Mouse (Mus musculus) olfactory bulb, adult 2 months (tissue): ENCODE measurements around the gene Iqub. TPM values are rescaled to one million over a fixed set of nuclear protein-coding genes. Genes with fewer than 3 reads are reported as not detected.

Source experiments
- H3K27ac ChIP-seq: fragments of 200-500 bp; 2 replicates; pipeline ENCODE4 v1.5.1; 2012; ENCODE audit warnings: low read depth, low read length; ENCODE audit not compliant: insufficient read depth
- H3K4me1 ChIP-seq: fragments of 200-500 bp; 2 replicates; pipeline ENCODE4 v1.6.1; 2012; ENCODE audit warnings: low read length; ENCODE audit not compliant: control insufficient read depth, insufficient read depth
- H3K4me3 ChIP-seq: fragments of 200-500 bp; 2 replicates; pipeline ENCODE4 v1.5.1; 2012; ENCODE audit warnings: mild to moderate bottlenecking, low read depth, low read length, moderate library complexity; ENCODE audit not compliant: insufficient read depth
- CTCF ChIP-seq: fragments of 200-500 bp; IDR thresholded peaks from 2 replicates; pipeline ENCODE4 v1.5.1; 2012; ENCODE audit warnings: low read depth, mild to moderate bottlenecking, low read length, moderate library complexity; ENCODE audit not compliant: insufficient read depth
- POLR2A ChIP-seq: fragments of 200-500 bp; IDR thresholded peaks from 2 replicates; pipeline ENCODE4 v1.6.1; 2012; ENCODE audit warnings: mild to moderate bottlenecking, low read depth, low read length, moderate library complexity; ENCODE audit not compliant: insufficient read depth
- WGBS: fragments of 180-500 bp; shearing (Covaris S2); methylation state at CpG from one replicate; pipeline ENCODE4 v1.1.7; 2018; 5-methylcytosine and 5-hydroxymethylcytosine counted together
- polyA plus RNA-seq: library from polyadenylated mRNA; stranded (reverse); fragments of >200 nt; gene quantifications from 2 replicates; pipeline ENCODE4 v1.2.4, GENCODE M21; 2012; ENCODE audit warnings: low replicate concordance; ENCODE audit not compliant: missing spikeins, insufficient read depth, insufficient read length

The Iqub gene
- polyA plus RNA-seq, 1 experiment: not detected

DNA sequence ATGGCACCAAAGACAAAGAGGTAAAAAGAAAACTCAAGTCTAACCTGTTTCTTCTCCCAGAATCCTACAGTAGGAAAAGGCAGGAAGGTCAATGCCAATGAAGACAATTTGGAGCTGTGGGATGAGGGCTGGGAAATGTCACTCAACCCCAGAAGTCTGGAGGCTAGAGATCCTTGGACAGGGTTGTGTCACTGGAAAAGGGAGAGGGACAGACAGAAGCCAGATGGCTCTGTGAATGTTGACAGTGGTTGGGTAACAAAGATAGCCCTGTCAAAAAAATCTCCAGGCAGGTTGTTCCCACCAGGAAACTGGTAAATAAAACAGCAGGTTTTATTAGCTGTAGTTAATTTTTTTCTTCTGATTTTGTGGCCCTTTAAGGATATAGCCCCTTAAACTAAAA lies 27.5 kb upstream of the Iqub start:
- Histone ChIP-seq H3K27ac (no peak overlapping the region), H3K4me1 (no peaks in the 10 kb centered on the region), H3K4me3 (no peak overlapping the region)
- TF ChIP-seq CTCF: no peak
- no peak for TF ChIP-seq POLR2A

DNA sequence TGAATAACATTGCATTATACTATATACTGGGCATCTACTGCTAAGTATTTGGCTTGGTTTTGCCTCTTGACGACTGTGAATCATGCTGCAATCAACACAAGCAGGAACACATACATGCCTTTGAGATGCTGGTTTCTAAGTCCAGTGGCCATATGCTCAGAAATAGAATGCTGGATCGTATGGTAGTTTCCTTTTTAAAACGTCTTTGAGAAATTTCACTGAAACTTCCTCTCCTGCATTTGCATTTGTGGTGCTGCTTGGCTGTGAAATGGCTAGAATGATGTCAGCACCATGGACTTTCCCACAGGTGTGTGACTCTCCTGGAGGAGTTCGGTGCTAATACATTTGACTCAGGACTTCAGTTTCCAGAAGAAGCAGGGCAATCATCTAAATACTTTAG lies 25.2 kb upstream of the Iqub start:
- H3K4me1 ChIP-seq: no peaks in the 10 kb centered on the region
- no peak overlapping the region for H3K27ac ChIP-seq
- 79% methylated on average over 4 of the region's 4 CpGs for WGBS
- H3K4me3 ChIP-seq: no peak overlapping the region
- TF ChIP-seq POLR2A (no peak), CTCF (no peak)

DNA sequence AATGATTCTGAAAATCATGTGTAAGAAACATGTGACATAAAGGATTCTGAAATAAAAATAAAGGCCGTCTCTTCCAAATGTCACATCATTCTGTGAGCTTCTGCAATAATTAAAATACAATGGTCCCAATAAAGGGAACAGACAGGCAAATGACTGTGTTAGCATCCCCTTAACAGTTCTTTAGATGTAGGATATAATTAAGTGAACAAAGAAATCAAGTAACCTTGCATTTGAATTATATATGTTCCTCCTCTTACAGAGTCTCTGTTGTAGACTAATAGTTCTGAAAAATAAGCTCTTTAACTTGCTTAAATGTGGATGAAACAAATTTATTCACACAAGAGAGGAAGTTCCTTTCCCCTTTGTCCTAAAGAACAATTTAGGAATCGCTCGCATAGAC lies 23.6 kb upstream of the Iqub start:
- Histone ChIP-seq H3K4me1 (no peaks in the 10 kb centered on the region), H3K27ac (no peak overlapping the region), H3K4me3 (no peak overlapping the region)
- TF ChIP-seq POLR2A (no peak), CTCF (no peak)
- 35% methylated on average over 3 of the region's 3 CpGs for WGBS

DNA sequence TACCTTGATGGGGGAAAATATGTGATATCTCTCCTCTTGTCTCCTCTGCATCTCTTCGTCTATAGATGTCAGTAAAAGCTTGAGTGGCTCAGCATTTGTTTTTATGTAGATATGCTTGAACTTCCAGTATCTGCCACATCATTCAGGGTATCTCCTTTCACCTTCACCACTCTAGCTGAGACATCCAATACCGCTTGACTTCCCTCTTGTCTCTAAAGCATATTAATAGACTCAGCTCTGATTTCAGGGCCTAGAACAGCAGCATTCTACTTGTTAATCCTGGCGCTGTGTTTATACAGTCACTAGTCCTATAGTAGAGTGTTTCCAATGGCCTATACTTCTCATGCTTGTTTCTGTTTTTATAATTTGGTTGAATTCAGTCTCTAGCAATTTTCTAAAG lies 17.9 kb upstream of the Iqub start:
- no peak for TF ChIP-seq POLR2A
- TF ChIP-seq CTCF: no peak
- WGBS: 91% methylated on average over 3 of the region's 3 CpGs
- no peaks in the 10 kb centered on the region for H3K4me1 ChIP-seq
- H3K27ac ChIP-seq: no peak overlapping the region
- H3K4me3 ChIP-seq: no peak overlapping the region

DNA sequence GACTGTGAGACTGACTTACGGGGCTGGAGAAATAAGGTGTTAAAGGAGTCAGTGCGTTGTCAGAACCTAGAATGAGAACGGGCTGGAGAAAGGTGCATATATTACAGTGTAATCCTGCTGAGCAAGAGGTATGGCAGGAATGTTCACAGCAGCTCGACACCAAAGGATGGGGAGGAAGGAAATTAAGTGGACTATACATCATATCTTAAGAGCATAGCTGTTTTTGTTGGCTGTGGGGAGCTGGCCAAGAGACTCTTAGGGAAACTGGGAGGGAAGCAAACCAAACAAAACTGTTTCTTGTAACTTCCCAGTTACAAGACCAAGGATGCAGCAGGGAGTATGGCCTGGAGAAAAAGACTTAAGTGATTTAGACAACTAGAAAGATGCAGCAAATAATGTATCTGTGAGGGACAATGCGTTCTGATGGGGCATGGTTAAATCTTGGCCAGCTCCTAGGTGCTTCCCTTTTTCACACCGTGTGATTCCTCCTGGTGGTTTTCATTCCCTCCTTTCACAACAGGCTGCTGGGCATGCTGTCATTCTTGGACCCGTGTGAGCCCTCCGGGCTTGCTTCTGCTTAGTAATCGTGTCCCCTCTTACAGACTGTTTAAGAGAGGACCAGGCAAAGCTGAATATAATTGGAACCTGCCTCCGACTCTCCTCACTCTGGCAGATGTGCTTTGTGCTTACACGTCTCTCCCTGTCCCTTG lies 16.0 kb upstream of the Iqub start:
- TF ChIP-seq POLR2A: no peak
- TF ChIP-seq CTCF: no peak
- Histone ChIP-seq H3K27ac (no peak overlapping the region), H3K4me3 (no peak overlapping the region), H3K4me1 (peaks cover 3% of the 10 kb centered on the region; the same call in 1 of the 2 replicates)
- WGBS: 51% methylated on average over 11 of the region's 11 CpGs

DNA sequence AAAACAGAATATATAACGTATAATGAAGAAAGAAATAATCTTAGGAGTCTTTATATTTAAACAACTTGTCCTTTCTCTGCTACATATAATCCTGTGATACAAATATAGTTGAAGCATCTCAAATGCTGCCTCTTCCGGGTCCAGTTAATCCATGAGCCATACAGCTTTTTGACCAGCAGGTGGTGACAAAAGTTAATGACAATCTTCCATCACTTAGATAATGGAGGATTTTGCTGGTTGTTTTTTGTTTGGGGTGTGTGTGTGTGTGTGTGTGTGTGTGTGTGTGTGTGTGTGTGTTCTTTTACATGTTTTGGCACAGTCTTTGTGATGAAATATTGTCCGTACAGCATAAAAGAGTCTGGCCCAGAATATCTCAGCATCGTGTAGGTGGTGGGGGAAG lies 15.3 kb upstream of the Iqub start:
- 30% methylated on average over 4 of the region's 4 CpGs for WGBS
- TF ChIP-seq POLR2A: no peak
- TF ChIP-seq CTCF: no peak

DNA sequence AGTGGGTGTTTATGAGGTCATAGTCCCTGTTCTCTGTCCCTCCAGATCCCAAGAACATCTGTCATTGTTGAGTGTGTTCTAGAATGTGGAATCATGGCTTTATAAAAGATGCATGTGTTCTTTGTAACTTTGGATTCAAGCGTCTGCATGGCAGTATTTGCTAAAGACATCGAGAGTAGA lies 13.1 kb upstream of the Iqub start, which contains the start of gene Asb15:
Gene Asb15, plus strand, starts transcription at position 81 of the 180 bp plus-strand sequence.
- 0 out of 2 replicates have a peak within 1 kb of the TSS, but pooled peaks have one; percentile 2 for H3K27ac ChIP-seq
- 50% methylated on average over 2 of the region's 2 CpGs for WGBS
- peaks cover 3% of the 10 kb centered on the region; the same call in 1 of the 2 replicates for H3K4me1 ChIP-seq
- peak within 1 kb of the TSS; percentile 60 for H3K4me3 ChIP-seq
- TF ChIP-seq CTCF (no peak), POLR2A (no peak)

More for the DNA sequence above, 15.3 kb upstream of the Iqub start:
- H3K4me1 ChIP-seq: peaks cover 3% of the 10 kb centered on the region; the same call in 1 of the 2 replicates
- no peak overlapping the region for H3K4me3 ChIP-seq
- no peak overlapping the region for H3K27ac ChIP-seq

DNA sequence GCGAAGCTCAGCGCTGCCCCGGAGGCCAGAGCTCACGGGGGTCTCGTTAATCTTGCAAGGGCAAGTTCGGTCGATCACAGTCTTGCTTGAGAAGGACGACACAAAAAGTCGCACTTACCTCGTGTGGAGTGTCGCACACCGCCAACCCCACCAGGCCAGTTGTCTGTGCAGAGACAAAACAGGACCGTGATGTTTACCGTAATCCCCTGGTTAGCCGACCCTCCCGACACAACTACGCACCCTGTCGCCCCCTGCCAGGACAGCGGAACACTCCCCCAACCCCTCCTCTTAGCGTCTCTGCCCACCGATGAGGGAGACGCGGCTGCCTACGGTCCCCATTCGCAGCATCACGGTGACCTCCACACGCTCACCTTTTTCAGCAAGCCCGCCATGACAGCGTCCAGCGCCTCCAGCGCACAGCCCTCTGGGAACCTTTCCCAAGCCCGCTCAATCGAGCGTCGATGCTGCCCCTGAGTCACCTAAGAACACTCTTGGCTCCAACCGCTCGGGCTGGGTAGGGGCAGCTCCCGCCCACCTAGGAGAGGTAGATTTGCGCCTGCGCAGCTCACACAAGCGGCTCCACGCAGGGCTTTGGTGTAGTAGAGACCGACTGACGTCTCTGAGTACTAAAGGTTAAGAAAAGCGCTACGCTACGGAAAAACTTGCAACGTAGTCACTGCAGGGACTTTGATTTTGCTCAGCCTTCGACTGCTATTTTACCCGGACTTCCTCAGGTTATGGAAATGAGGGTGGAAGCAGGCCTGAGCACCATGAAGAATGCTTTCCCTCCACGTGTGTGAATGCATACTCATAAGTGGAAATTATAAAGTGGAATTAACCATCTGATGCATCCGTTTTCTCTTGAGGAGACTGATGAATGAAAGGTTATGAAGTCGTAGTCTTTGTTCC lies 12.5 kb upstream of the Iqub start, which contains the start of gene Ndufa5:
Gene Ndufa5, minus strand, starts transcription at position 859 of the 909 bp plus-strand sequence.
- peak; percentile 77 for TF ChIP-seq POLR2A
- TF ChIP-seq CTCF: no peak
- under 1% methylated on average over 53 of the region's 53 CpGs for WGBS
- Histone ChIP-seq H3K4me1 (peaks cover 3% of the 10 kb centered on the region; the same call in 1 of the 2 replicates), H3K4me3 (peak within 1 kb of the TSS; percentile 60), H3K27ac (0 out of 2 replicates have a peak within 1 kb of the TSS, but pooled peaks have one; percentile 2)

DNA sequence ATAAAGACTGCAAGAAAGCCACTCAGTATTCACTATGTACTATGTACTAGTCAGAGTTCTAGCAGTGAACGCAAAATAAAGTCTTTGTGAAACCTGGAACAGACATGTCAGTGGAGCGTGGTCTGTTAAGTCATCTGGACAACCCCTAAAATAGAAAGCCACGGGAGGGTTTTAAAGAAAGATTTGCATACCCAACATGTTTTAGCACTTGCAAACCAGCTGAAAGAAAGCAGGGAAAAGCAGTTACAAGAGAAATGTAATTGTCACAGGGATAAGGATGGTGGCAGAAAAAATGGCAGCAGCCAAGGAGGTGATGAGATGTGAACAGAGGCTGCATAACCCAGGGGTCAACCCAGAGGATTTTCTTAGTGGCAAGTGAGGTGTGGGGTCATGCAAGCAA lies 10.8 kb upstream of the Iqub start:
- no peak overlapping the region for H3K4me3 ChIP-seq
- H3K27ac ChIP-seq: no peak overlapping the region
- H3K4me1 ChIP-seq: peaks cover 3% of the 10 kb centered on the region; the same call in 1 of the 2 replicates
- no peak for TF ChIP-seq CTCF
- no peak for TF ChIP-seq POLR2A
- WGBS: 80% methylated on average over 3 of the region's 3 CpGs
